Mouse (Mus musculus) urinary bladder, postnatal 25 days (tissue): ENCODE data around the gene Nanos2.
A peak's percentile ranks its signal among the peaks of the same experiment; 100 is the strongest.

Experiments used
- DNase-seq: peaks from one replicate; pipeline ENCODE4 v3.0.0; 2022; ENCODE audit warnings: low spot score

Nanos2 gene

DNA sequence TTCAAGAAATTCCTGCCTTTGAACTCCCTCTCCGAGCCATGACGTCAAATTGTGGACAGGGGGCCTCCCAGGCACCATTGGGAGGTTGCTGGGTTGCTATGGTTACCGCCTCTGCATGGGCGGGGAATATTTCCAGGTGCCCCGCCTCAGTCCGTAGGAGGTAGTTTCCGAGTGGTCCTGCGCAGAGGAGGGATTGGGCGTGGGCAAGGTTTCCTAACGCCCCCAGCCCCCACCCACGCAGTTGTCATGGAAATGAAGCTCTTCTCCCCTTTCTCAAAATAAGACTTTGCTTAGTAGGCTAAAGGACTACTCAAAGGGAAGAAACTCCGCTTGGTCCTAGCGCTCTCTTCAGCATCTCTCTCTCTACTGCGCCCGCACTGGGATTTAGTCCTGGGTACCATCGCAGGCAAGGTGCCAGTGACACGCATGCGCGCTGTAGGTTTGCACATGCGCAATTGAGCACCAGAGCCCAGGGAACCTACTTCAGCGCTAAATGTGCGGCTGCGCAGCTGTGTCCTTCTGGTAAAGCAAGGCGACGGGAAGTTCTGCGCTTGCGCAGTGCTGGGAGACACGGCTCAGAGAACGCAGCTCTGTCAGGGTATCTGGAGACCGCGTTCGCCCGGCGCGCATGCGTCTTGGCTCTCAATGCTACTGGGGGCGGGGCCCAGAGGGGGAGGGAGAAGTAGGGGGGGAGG, 3.5 kb downstream of the Nanos2 start, which contains the start of gene Mypop:
Gene Mypop (plus strand): TSS at position 645 of the 695 bp plus-strand sequence.
- peak; percentile 99 for DNase-seq

DNA sequence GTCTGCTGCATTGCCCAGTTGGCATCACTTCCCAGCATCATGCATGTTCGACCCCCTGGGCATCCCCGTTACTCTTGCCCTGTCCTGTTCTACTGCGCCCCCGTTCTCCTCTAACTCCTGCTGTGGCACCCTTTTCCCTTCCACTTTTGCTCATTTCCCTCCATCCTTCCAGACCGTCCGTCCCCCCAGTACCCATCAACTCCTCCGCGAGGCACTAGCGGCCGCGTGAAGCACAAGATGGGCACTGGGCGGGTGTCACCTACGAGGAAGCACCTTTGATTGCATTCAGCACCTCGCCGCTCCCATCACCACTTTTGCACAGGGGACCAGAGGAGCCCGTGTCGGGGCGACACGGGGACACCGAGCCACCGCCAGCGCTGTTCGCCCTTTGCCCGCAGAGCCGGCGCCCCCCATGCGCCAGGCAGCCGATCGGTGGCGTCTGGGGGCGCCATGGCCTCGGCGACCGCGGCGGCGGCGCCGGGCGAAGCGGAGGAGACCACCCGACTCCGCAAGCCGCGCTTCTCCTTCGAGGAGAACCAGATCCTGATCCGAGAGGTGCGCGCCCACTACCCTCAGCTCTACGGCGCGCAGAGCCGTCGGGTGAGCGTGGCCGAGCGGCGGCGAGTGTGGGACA, 4.6 kb downstream of the Nanos2 start:
- no peak for DNase-seq

DNA sequence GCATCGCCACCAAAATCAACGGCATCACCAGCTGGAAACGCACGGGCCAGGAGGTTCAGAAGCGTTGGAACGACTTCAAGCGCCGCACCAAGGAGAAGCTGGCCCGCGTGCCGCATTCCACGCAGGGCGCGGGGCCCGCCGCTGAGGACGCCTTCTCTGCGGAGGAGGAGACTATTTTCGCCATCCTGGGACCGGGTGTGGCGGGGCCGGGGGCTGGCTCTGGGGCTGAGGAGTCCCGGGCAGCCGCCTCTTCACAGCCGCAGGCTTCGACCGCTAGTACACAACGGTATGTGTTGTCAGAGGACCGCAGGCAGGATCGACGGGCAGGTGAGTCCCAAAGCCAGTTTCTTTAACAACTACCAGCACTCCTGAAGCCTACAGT, 5.1 kb downstream of the Nanos2 start:
- no peak for DNase-seq

DNA sequence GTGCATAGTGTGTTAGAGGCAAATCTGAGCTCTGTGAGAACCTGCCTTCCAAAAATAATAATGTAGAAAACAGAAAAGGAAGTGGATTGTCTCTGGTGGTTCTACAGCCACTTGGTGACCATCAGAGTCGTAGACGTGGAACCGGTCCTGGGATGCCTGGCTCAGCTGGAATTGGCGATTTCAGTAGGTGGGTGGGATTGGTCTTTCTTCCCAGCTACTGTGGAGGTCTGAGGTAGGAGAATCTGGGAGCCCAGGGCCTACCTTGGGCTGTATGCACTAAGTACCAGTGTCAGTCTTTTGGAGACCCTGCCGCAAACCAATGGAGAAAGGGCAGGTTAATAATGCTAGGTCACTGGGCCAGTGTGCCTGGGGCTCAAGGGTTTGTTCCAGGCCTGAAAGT, 5.8 kb downstream of the Nanos2 start:
- no peak for DNase-seq

DNA sequence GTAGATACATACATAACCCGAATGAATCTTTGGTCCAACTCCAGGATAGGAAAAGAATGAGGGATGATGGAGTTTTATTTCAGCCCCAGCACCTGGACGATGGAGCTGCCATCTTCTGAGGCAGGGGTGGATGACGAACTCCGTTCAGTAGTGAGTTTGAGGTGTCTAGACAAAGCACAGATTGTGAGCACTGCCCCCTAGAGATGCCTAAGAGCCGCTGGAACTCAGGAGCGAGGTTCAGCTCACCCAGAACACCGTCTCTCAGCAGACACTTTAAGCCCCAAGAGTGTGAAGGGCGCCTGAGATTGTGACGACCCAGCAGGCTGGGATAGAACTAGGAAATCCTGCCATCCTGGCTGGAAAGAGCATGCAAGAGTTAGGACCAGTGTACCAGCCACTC, 11.6 kb downstream of the Nanos2 start:
- no peak for DNase-seq

DNA sequence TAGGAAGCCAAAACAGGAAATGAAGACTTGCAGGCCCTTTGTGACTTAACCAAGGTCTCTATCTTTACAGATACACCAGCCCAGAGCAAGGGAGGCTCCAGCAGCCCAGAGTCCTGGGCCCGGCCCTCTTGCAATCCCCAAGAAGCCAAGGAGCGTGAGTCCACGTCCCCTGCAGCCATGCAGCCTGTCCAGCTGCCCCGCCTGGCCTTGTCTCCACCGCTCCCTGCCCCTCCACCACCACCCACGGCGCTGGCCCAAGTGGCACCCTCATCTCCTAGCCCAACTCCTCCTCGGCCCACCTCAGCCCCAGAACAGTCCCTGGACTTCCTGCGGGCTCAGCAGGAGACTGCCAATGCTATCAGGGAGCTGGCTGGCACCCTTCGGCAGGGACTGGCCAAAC, 13.2 kb downstream of the Nanos2 start:
- DNase-seq, result no peak

DNA sequence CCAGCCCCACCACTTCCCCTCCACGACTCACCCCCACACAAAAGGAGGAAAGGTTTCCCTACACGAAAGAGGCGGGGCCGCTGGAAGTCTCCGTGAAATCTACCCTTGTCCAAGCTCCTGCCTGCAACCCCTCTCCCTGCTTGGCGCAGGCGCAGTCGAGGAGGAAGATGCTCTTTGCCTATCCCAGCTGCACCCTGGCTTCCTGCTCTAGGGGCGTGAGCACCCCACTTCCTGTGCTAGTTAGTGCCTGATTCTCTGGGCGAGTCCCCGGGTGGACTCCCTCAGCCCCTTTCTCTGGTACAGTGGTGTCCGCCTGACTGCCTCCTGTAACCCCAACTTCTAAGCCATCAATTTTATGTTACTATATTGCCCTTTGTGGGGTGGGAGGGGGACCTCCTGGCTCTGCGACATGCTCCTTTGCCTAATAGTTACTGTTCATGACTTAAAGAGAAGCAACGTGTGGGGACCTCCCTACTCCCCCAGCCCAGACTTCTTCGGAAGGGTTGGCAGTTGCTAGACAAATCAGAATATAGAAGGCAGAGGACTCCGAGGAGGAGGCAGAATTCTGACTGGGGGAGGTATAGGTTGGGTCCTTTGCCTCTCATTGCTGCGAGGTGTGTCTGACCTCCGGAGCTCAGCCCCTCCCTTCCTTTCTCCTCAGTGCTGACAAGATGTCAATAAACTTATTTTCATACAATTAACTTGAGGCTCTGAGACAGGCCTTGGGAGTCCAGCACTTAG, 14.0 kb downstream of the Nanos2 start:
- DNase-seq, result peak; percentile 61

DNA sequence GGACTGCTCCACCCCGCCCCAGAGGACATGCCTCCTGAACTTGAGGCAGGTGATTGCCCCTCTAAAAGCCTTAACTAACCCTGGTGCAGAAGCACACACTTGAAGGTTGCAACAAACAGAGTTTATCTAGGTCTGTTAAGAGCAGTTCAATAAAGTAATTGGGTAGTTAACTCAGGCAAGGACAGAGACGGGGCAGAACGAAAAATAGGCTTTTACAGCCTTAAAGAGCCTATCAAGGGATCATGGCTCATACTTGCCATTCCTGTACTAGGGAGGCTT, 14.5 kb downstream of the Nanos2 start:
- no peak for DNase-seq

DNA sequence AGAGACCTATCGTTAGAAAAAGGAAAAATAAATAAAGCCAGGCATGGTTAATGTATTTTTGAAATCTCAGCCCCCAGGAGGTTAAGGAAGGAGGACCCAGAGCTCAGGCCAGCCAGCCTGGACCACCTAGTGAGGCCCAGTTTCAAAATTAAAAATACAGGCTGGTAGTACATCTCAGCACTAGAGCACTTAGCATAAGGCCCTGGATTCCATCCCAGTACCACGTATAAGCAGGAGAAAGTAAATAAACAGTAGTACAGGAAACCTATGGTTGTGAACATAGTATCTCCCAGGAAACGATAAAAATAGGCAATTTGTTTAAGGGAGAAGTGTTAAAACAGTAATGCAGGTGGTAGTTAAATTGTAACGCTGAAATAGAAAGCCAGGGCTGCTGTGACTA, 14.9 kb downstream of the Nanos2 start:
- DNase-seq, result no peak

DNA sequence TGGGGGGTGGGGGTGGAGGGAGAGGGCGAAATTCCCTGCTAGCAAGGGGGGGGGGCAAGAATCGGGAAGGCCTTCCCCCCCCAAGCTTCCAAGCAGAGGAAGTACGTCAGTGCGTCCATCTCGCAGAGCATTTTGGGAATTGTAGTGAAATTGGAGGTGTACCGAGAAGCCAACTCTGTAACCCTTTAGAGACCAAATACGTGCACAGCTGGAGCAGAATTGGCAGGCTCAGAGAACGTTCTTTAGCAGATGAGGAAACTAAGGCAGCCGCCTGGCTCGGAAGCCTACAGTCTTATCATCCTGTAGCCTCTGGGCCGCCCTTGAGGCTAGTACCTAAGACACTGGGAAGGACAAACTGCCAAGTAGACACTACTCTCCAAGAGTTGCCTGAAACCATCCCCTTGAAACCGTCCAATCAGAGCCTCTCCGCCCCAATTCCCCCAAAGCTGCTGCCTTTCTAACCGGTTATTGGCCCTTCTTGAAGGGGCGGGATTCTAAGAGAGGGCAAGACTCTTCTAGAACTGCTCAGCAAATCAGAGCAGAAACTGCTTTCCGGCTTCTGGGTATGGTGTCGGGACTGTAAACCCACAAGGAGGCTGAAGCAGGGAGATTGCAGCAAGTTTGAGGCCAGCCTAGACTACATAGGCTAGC, 15.8 kb downstream of the Nanos2 start:
- peak; percentile 49 for DNase-seq

DNA sequence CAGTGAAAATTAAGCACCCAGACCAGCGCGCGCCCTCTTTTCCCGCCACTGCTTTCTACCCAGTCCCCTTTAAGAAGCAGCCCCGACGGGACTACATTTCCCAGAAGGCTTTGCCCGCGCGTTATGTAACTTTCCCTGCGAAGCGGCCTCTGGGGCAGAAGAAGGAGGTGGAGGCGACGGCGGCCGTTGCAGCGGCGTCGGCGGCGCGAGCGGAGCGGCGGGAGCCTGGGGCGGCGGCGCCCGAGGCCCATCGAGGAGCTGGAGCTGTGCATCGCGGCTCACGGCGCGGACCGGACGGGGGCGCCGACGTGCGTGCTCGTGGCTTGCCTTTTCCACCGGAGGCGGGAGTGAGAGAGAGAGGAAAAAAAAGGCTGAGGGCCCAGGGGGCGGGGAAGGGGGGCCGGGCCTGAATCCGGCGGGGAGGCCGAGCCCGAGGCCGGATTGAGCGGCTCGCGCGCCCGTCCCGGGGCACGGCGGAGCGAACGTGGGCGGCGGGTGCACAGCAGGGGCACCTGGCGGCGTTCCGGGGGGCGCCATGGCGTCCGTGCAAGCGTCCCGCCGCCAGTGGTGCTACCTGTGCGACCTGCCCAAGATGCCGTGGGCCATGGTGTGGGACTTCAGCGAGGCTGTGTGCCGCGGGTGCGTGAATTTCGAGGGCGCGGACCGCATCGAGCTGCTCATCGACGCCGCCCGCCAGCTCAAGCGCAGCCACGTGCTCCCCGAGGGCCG, 16.9 kb downstream of the Nanos2 start, which contains the start of gene Irf2bp1:
Gene Irf2bp1 (plus strand): TSS at position 143 of the 729 bp plus-strand sequence.
- peak; percentile 88 for DNase-seq

DNA sequence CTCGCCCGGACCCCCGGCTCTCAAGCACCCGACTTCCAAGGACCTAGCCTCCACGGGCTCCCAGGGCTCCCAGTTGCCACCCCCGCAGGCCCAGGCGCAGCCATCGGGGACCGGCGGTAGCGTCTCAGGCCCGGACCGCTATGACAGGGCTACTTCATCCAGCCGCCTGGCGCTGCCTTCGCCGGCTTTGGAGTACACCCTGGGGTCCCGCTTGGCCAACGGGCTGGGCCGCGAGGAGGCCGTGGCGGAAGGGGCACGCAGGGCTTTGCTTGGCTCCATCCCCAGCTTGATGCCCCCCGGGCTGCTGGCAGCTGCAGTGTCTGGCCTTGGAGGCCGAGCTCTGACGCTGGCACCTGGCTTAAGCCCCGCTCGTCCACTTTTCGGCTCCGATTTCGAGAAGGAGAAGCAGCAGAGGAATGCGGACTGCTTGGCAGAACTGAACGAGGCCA, 17.5 kb downstream of the Nanos2 start:
- DNase-seq, result no peak

DNA sequence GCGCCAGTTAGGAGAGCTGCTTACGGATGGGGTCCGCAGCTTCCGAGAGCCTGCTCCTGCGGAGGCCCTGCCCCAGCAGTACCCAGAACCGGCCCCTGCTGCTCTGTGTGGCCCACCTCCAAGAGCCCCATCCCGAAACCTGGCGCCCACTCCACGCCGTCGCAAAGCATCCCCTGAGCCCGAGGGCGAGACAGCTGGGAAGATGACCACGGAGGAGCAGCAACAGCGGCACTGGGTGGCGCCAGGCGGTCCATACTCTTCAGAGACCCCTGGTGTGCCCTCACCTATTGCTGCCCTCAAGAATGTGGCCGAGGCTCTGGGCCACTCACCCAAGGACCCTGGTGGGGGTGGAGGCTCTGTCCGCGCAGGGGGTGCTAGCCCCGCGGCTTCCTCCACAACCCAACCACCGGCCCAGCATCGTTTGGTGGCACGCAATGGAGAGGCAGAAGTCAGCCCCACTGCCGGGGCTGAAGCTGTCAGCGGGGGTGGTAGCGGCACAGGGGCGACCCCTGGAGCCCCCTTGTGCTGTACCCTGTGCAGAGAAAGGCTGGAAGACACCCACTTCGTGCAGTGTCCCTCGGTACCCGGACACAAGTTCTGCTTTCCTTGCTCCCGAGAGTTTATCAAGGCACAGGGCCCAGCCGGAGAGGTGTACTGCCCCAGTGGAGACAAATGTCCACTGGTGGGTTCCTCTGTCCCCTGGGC, 18.4 kb downstream of the Nanos2 start:
- DNase-seq, result no peak

DNA sequence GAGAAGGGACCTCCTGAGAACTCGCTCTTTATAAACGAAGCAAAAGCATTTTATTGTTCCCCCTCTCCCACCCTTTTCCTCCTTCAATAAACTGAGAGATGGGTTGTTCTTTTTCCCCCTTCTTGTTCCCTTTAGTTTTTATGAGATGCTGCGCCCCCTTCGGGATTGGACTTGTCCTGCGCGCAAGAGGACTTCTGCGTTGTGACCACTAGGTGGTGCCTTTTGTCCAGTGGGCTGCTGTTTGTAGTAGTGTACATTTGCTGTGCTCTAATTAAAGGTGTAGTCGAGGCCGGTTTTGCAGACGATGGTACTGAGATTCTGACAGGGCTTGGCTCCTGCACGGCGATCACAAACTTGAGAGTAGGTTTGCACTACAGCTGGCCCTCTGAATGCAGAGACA, 19.3 kb downstream of the Nanos2 start:
- peak; percentile 76 for DNase-seq

DNA sequence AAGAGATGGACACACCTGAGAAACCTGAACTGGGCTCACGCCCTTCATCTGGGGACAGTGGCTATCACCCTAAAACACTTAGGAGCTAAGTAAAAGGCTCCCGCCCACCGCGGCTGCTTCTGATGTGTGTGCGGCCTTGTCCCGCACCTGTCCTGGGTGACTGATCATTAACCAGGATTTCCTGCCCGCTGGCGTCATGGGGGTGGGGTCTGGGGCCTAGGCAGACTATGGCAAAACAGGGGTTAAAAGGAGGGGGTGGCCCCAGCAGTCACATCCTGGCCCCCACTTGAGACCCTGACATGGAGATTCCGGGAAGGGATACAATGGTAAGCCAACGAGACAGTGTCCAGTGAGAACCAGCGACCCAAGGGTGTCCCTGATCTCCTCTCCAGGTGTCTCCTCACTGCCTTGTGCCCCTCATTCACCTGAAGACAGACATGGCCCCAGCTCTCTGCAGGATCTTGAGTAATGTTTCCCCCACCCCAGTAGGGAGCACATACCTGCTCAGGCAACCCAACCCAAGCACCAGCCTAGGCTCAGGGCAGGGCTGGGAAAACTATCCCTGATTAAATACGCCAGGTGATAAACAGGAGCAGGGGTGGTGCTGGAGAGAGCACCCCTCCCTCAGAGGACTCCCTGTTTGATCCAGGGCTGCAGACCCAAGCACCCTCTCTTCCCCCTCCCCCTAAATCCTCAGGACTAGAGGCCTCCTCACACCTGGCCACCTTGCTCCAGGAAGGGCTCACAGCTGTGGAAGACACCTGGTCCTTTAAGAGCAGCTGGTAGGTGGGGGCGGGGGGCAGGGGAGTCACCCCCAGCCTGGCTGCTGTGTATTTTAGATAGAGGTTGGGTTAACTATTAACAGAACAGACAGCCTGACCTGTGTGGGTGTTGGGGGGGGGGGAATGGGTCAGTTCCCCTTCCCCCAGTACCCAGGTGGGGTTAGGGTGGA, 20.1 kb downstream of the Nanos2 start:
- no peak for DNase-seq

DNA sequence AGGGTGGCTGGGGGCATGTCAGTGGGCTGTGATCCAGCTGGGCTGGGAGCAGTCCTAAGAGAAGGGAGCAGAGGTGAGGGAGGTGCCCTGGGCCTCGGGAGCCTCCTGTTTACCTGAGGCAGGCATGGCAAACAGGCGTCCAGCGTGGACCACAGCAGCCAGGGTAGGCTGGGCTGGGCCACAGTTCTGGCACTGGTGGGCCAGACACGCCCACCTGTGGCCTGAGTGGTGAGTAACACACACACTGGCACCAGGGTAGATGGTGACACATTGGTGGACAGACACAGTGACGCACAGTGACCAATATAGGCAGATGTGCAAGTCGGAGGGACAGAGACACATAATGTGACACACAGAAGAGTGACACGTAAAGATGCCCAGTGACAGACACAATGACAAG, 23.4 kb downstream of the Nanos2 start:
- DNase-seq, result no peak

DNA sequence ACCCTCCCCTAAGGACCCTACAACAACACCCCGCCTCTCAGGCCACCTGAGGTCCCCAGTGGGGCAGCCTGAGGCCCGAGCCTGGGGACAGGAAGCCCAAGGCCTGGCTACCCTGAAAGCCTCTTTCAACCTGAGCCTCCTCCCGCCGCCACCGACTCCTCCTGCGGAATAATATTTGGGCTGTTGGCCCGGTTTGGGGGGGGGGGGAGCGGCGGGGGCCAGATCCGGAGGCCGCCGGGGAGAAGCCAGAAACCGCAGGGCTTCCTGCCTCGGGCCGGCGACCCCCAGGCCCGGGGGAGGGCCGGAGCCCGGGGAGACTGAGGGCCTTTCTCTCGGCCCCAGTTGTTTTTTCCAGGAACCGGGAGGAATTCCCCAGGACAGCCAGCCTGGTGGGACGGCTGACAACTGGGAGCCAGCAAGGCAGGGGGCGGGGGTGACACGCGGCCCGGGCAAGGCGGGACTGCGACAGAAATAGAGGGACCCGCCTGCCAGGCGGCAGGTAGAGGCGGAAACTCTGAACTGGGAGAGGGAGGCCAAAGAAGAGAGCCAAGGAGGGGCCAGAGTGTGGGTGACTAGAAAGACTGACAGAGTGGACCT, 24.9 kb downstream of the Nanos2 start:
- DNase-seq, result no peak

DNA sequence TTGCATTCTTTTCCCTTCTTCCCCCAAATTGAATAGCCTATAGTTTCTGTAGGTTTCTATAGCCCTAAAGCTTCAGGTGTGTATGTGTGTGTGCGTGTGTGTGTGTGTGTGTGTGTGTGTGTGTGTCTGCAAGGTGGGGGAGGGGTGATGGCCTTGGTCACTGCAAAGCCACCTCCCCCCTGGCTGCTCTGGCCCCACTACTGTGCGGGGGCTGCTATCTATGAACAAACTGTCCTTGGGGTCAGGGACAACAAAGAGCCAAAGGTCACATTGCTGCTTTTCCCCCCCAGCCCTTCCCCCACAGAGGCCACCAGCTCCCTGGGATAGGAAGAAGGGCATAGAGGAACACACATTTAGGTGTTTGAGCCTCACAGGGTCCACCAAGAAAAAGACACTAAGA, 25.7 kb downstream of the Nanos2 start:
- no peak for DNase-seq

DNA sequence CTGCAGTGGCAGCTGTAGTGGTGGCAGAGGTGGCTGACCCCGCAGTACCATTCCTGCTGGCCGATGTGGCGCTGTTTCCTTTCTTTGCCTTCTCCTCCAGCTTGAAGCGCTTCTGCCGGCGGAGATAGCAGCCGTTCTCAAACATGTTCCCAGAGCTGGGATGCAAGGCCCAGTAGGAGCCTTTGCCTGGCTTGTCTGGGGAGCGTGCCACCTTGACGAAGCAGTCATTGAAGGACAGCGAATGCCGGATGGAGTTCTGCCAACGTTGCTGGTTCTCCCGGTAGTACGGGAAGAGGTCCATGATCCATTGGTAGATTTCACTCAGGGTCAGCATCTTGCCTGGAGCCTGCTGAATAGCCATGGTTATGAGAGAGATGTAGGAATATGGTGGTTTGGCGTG, 27.3 kb downstream of the Nanos2 start:
- DNase-seq, result no peak

DNA sequence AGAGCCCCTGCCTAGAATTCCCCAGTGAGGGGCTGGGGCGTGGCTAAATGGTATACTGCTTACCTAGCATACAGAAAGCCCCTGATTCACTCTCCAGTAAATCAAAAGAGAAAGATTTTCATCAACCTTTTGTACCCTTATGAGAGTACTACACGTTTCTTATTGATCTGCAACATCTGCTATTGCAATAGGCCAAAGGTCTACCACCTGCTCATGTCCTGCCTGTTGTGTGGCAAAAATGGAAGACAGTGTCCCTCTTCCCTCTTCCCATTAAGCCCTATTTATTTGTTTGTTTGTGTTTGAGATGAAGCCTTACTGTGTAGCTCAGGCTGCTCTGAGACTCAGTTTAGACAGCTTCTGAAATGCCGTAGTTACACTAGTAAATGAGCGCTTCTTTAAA, 28.8 kb downstream of the Nanos2 start:
- no peak for DNase-seq
